Mouse (Mus musculus) midbrain, embryonic 10.5 days (tissue): Measurements from ENCODE around the gene Aadat. TPM values are rescaled to one million over a fixed set of nuclear protein-coding genes. Genes with fewer than 3 reads are reported as not detected.
"Not testable (repeated sequence)": the region's sequence is repeated elsewhere in the genome, so short reads cannot be mapped to it uniquely, and the experiment has no call there.

Experiments used
- DNase-seq: peaks from one replicate; pipeline ENCODE4 v3.0.0-alpha.2; 2017; ENCODE audit warnings: low spot score
- H3K27ac ChIP-seq: fragments of 300-500 bp; sonication (generic); replicated peaks from 2 replicates; pipeline ENCODE4 v1.5.1; 2016; ENCODE audit warnings: mild to moderate bottlenecking
- H3K27me3 ChIP-seq: fragments of 300-500 bp; sonication (generic); 2 replicates; pipeline ENCODE4 v1.6.1; 2016; ENCODE audit warnings: low read depth, mild to moderate bottlenecking; ENCODE audit not compliant: poor library complexity, severe bottlenecking
- H3K36me3 ChIP-seq: fragments of 300-500 bp; sonication (generic); 2 replicates; pipeline ENCODE4 v1.6.1; 2016; ENCODE audit warnings: mild to moderate bottlenecking, moderate library complexity
- H3K4me1 ChIP-seq: fragments of 300-500 bp; sonication (generic); 2 replicates; pipeline ENCODE4 v1.6.1; 2016
- H3K4me3 ChIP-seq: fragments of 300-500 bp; sonication (generic); 2 replicates; pipeline ENCODE4 v1.5.1; 2016; ENCODE audit warnings: mild to moderate bottlenecking, moderate library complexity
- H3K9me3 ChIP-seq: fragments of 300-500 bp; sonication (generic); replicated peaks from 2 replicates; pipeline ENCODE4 v1.6.1; 2016; ENCODE audit warnings: mild to moderate bottlenecking
- WGBS: fragments of 180-500 bp; shearing (Covaris S2); methylation state at CpG from one replicate; pipeline ENCODE4 v1.1.7; 2016; 5-methylcytosine and 5-hydroxymethylcytosine counted together
- polyA plus RNA-seq: library from polyadenylated mRNA; unstranded; fragments of >200 nt; fragmentation: Nextera tagmentation; extraction: Ambion mirVana; gene quantifications from 2 replicates; pipeline ENCODE4 v1.2.1, GENCODE M21; 2016

Aadat gene
- 1.7 TPM in 2 replicates for polyA plus RNA-seq

DNA sequence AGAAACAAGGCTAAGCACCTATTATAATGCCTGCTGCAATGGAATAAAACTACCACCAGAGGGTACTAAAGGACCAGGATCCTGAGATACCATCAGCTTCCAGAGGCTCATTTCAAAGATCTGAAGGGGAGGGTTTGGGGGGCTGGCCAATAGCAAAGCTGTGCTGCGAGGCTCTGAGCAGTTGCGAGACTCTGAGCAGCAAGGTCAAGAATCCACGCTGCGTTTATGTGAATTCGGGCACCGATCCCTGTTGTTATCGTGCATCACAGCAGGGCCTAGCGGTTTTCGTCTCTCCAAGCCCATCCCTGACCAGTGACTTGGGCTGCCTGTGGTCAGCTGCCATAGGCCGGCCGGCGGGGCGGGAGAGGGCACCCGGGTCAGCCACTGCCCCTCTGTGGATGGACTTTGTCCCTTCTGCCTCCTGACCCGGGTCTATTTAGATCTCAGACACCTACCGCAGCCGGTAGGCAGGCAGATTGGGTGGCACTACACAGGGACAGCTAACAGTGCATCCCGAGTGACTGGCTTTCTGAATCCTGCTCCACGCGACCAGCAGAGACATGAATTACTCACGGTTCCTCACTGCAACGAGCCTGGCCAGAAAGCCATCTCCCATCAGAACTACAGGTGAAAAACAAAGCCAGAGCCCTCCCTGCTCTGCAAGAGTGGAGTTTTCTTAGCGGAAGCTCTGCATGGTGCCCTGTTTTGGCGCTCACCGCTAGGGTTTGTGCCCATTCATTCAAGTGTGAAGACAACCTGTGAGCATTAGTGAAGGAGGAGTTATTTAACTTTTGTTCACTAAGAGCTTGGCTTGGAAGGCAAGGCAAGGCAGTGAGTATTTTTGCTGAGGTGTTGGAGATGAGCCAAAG is at the start of gene Aadat:
Gene Aadat, plus strand, starts transcription at position 280 of the 869 bp plus-strand sequence.
- H3K36me3 ChIP-seq: no peaks in the 10 kb centered on the region
- H3K27ac ChIP-seq: peak within 1 kb of the TSS; percentile 84
- no peaks in the 10 kb centered on the region for H3K9me3 ChIP-seq
- H3K27me3 ChIP-seq: no peaks in the 10 kb centered on the region
- peak within 1 kb of the TSS; percentile 64 for H3K4me3 ChIP-seq
- peaks cover 7% of the 10 kb centered on the region for H3K4me1 ChIP-seq
- 1% methylated on average over 25 of the region's 25 CpGs for WGBS
- DNase-seq: peak; percentile 80

DNA sequence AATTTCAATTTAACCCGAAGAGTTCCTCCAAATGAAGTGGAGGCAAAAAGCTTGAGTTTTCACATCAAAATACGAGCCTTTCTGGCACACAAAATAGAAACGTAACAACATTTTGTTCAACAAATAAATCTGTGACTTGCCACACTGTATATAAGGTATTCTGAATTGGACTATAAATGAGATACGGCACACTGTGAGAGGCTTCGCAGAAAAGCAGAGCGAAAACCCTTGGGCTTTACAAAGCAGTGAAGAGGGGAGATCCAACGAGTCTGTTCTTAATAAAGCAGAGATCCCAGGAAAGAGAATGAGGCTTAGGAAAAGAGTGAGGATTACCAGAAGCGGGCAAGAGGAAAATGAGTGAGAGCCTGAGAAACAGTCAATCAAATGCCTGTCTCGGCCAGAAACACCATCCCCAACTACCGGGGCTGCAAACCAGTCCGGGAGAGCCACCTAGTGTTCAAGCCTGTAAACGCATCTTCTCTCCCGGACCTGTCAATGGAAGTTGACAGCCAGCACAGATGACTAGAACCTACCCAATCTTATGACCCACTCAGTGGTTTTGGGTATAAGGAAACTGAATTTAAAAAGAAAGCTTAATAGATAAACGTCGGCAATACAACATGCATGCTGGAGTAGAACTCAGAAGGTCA is 38.9 kb upstream of the Aadat start:
- no peaks in the 10 kb centered on the region for H3K4me1 ChIP-seq
- no peaks in the 10 kb centered on the region for H3K36me3 ChIP-seq
- no peaks in the 10 kb centered on the region for H3K27me3 ChIP-seq
- peak; percentile 70 for DNase-seq
- H3K4me3 ChIP-seq: no peak overlapping the region
- H3K9me3 ChIP-seq: no peaks in the 10 kb centered on the region
- no peak overlapping the region for H3K27ac ChIP-seq
- WGBS: 39% methylated on average over 15 of the region's 15 CpGs

DNA sequence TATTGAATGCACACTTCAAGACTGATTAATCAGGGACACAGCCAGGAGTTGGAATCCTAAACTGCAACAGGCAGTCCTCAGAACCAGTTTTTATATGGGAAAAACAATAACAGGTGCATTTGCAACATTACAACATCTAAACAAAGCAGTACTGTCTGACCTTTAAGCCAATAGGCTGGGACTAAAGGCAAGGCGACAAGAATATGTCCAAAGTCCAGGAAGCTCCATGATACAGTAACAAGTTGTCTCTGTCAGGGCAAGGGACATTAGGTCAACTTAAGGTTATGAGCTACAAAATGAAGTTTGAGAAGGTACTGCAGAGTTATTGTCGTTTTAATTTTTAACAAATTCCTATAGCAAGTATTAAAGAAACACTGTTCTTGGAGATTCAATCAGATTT is 15.6 kb upstream of the Aadat start:
- Histone ChIP-seq H3K27me3 (no peaks in the 10 kb centered on the region), H3K36me3 (no peaks in the 10 kb centered on the region), H3K4me1 (no peaks in the 10 kb centered on the region), H3K4me3 (no peak overlapping the region), H3K9me3 (no peaks in the 10 kb centered on the region), H3K27ac (no peak overlapping the region)
- DNase-seq: no peak
- 78% methylated on average over 2 of the region's 2 CpGs for WGBS

DNA sequence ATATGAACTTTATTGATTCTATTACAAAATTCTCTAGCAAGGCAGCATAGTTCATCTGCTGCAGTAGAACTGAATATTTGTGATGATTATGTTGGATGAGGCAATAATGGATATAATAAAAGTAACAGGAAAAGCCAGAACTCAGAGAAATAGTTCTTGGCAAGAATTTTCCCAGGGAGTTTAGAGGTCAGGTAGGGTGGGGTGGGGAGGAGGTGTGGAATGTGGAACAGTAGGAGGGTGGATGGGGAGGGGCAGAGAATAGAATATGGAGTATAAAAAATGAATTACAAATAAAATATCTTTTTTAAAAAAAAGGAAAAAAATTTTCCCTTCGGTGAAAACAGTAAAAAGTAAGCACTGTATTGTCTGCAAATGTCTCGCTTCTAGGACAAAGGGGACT is 13.9 kb upstream of the Aadat start:
- H3K36me3 ChIP-seq: no peaks in the 10 kb centered on the region
- H3K9me3 ChIP-seq: no peaks in the 10 kb centered on the region
- 91% methylated on average over 2 of the region's 2 CpGs for WGBS
- H3K4me1 ChIP-seq: no peaks in the 10 kb centered on the region
- no peaks in the 10 kb centered on the region for H3K27me3 ChIP-seq
- no peak for DNase-seq
- no peak overlapping the region for H3K4me3 ChIP-seq
- no peak overlapping the region for H3K27ac ChIP-seq

DNA sequence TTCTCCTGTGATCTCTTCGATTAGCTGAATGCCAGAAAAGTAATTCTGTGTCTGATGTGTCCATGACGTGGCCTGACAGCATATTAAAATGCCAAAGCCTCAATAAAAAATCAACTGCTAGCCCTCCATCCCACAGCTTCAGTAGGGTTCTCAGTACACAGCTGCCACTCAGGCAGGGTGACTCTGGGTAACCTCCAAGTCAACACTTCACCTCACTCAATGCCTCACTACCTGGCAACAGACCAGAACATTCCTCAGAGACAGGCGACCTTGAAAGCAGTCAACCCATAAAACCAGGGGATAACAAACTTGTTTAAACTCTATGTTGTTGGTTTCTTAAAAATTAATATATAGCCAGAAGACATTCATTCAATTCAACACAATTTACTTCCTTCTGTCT is 13.3 kb upstream of the Aadat start:
- no peak overlapping the region for H3K4me3 ChIP-seq
- H3K27ac ChIP-seq: no peak overlapping the region
- H3K27me3 ChIP-seq: no peaks in the 10 kb centered on the region
- H3K9me3 ChIP-seq: no peaks in the 10 kb centered on the region
- 90% methylated on average over 3 of the region's 3 CpGs for WGBS
- DNase-seq: no peak
- H3K36me3 ChIP-seq: no peaks in the 10 kb centered on the region
- H3K4me1 ChIP-seq: no peaks in the 10 kb centered on the region

DNA sequence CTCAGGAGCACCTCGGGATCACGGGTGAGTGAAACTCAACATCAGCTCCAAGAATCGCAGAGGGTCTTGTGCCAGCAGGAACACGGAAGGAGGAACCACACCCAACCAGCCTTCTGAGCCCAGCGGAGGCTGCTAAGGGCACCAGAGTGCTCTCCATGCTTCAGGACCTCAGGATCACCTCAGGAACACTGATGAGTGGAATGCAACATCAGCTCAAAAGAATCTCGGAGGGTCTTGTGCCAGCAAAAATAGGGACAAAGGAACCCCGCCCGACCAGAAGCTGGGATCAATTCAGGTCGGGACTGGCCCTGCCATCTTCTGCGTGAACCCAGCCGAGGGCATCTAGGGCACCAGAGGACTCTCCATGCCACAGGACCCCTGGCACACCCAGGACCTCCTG is 11.1 kb upstream of the Aadat start:
- no peaks in the 10 kb centered on the region for H3K27me3 ChIP-seq
- WGBS: 92% methylated on average over 11 of the region's 11 CpGs

DNA sequence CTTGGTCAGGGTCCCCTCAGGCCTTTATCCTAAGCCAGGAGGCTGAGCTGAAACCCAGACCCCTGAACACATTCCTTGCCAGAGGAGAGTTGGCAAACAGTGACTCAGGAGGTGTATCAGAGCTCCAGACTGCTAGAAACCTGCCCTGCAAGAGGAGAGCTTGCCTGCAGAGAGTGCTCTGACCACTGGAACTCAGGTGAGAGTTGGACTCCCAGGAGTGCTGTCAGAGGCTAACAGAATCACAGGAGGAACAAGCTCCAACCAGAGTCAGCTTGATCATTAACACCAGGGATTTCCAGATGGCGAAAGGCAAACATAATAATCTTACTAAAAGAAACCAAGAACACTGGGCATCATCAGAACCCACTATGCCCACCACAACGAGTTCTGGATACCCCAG is 10.7 kb upstream of the Aadat start:
- H3K4me1 ChIP-seq, H3K27me3 ChIP-seq, H3K36me3 ChIP-seq, H3K27ac ChIP-seq, H3K4me3 ChIP-seq, DNase-seq, H3K9me3 ChIP-seq: not testable (repeated sequence)
- 84% methylated on average over 2 of the region's 2 CpGs for WGBS

More for the DNA sequence above, 11.1 kb upstream of the Aadat start:
- H3K4me3 ChIP-seq: no peak overlapping the region
- H3K27ac ChIP-seq: no peak overlapping the region
- H3K9me3 ChIP-seq: no peaks in the 10 kb centered on the region
- no peak for DNase-seq
- no peaks in the 10 kb centered on the region for H3K4me1 ChIP-seq
- H3K36me3 ChIP-seq: no peaks in the 10 kb centered on the region

DNA sequence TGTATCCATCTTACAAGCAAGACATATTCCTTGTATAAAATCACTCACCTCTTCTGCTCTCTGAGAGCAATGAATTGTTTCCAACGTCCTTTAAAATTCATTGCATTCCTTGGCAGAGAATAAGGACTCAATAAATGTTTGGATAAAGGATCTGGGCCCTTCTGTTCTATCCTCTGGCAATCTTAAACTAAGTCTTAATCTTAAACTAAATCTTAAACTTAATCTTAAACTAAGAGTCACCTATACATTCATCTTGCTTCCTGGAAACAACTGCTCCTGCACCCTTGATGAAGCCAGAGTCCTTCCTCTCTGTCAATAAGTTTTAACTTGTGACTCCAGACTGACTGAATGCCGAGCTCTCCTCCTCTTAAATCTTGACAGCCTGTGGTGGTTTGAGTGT is 2.6 kb upstream of the Aadat start, which contains the start of gene Gm10283:
Gene Gm10283, minus strand, starts transcription at position 101 of the 400 bp plus-strand sequence.
- Histone ChIP-seq H3K27ac (no peak within 1 kb of the TSS), H3K4me3 (no peak within 1 kb of the TSS), H3K36me3 (no peaks in the 10 kb centered on the region), H3K27me3 (no peaks in the 10 kb centered on the region), H3K9me3 (no peaks in the 10 kb centered on the region), H3K4me1 (peaks cover 7% of the 10 kb centered on the region)
- WGBS: 62% methylated on average over 2 of the region's 2 CpGs
- DNase-seq: no peak

DNA sequence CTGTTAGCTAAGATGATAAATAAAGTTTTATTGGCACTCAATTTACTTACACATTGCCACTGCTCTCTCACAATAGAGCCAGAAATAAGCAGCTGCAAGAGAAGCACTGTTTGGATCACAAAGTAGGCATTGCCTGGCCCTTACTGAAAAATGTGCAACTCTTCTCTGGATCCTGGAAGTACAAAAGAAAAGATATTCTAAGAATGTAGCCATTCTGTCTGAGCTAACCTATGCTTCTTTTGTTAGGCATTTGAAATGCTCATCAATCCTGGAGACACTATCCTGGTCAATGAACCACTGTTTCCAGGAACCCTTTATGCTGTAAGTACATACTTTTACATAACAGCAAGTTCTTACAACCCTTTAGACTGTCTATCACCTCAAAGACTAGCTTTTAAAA is 12.6 kb downstream of the Aadat start:
- H3K27me3 ChIP-seq: no peaks in the 10 kb centered on the region
- DNase-seq: no peak

DNA sequence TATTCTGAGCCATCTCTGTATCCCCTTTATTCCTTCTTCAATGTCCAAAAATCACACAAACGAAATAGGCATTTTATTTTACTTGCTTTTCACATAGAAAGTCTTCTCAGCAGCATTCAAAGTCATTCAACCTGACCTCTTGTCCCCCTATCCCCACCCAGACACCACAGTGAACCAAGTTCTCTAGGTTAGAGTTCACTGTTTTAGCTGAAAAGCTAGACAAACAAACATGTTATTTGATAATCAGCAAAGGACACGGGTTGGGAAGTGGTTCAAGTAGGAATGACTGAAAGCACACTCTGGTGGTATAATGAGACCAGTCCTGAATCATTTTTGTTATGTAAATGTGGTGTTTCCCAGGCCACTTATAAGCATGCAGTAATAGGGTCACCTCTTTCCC is 29.2 kb downstream of the Aadat start:
- no peak overlapping the region for H3K27ac ChIP-seq
- 46% methylated on average over 2 of the region's 2 CpGs for WGBS
- no peaks in the 10 kb centered on the region for H3K36me3 ChIP-seq
- H3K4me3 ChIP-seq: no peak overlapping the region
- no peaks in the 10 kb centered on the region for H3K27me3 ChIP-seq
- no peak for DNase-seq
- H3K4me1 ChIP-seq: peaks cover 7% of the 10 kb centered on the region; the same call in 1 of the 2 replicates
- peaks cover 8% of the 10 kb centered on the region; the same call in 1 of the 2 replicates for H3K9me3 ChIP-seq

More for the DNA sequence above, 12.6 kb downstream of the Aadat start:
- no peaks in the 10 kb centered on the region for H3K4me1 ChIP-seq
- no peaks in the 10 kb centered on the region for H3K9me3 ChIP-seq
- H3K27ac ChIP-seq: no peak overlapping the region
- no peak overlapping the region for H3K4me3 ChIP-seq
- no peaks in the 10 kb centered on the region for H3K36me3 ChIP-seq

DNA sequence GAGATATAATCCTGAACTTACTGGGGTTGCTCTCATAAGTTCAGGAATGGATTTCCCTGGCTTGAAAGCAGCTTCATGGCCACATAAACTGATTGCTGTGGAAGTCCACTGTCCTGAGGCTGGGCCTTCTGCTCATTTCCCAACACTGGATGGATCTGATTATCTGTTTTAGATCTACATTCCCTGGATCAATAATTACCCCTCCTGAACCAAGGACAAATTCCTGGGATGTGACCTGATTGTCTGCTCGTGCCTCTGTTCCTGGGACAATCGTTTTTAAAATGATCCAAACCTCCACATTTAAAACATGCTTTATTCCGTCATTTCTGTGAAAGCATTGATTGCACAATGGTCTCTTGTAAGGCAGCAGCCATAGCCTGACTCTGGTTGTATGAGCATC is 61.1 kb downstream of the Aadat start:
- H3K4me1 ChIP-seq: no peaks in the 10 kb centered on the region
- no peak for DNase-seq
- no peaks in the 10 kb centered on the region for H3K9me3 ChIP-seq
- WGBS: 82% methylated on average over 3 of the region's 3 CpGs
- no peaks in the 10 kb centered on the region for H3K27me3 ChIP-seq
- H3K27ac ChIP-seq: no peak overlapping the region
- H3K36me3 ChIP-seq: no peaks in the 10 kb centered on the region
- no peak overlapping the region for H3K4me3 ChIP-seq

DNA sequence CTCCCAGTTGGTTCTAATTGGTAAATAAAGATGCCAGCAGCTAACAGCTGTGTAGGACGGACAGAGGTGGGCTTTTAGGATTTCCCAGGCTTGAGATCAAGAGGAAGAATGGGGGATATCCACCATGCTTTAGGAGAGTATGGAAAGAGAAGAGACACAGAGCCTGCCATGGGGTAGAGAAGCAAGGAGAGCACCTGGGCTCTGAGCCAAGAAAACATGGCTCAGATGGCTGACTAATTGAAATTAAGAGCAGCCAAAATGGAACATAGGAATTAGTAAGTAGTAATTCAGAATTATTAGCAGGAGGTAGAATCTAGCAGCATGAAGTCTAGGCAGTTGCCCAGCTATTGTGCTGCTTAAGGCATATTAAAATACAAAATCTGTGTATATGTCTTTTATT is 71.5 kb downstream of the Aadat start:
- Histone ChIP-seq H3K27ac (no peak overlapping the region), H3K36me3 (no peaks in the 10 kb centered on the region), H3K4me3 (no peak overlapping the region), H3K4me1 (no peaks in the 10 kb centered on the region), H3K27me3 (no peaks in the 10 kb centered on the region), H3K9me3 (no peaks in the 10 kb centered on the region)
- DNase-seq: no peak
- 76% methylated on average over 1 of the region's 1 CpGs for WGBS

DNA sequence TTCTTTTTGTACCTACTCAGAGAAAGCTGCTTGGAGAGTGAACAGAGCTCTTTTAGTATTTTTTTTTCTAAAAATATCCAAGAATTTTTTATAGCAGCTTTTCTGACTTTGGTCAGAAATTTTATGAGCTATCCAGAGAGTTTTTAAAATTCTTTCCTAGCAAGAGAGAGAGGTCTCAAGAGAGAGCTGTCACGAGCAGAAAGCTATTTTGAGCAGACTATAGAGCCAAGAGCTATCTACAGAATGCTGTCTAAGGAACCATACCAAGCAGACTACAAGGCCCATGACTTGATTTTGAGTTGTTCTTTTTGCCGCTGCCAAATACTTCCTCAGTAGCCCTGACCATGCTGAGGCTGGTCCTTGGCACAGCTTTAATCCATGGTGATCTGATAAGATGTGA is 77.6 kb downstream of the Aadat start:
- no peak overlapping the region for H3K4me3 ChIP-seq
- H3K4me1 ChIP-seq: no peaks in the 10 kb centered on the region
- H3K27me3 ChIP-seq: no peaks in the 10 kb centered on the region
- no peak overlapping the region for H3K27ac ChIP-seq
- DNase-seq: no peak
- H3K9me3 ChIP-seq: no peaks in the 10 kb centered on the region
- 82% methylated on average over 2 of the region's 2 CpGs for WGBS
- H3K36me3 ChIP-seq: no peaks in the 10 kb centered on the region
